Comparison of ENCODE assay signal across 8 mouse cellular contexts in the genomic region with DNA sequence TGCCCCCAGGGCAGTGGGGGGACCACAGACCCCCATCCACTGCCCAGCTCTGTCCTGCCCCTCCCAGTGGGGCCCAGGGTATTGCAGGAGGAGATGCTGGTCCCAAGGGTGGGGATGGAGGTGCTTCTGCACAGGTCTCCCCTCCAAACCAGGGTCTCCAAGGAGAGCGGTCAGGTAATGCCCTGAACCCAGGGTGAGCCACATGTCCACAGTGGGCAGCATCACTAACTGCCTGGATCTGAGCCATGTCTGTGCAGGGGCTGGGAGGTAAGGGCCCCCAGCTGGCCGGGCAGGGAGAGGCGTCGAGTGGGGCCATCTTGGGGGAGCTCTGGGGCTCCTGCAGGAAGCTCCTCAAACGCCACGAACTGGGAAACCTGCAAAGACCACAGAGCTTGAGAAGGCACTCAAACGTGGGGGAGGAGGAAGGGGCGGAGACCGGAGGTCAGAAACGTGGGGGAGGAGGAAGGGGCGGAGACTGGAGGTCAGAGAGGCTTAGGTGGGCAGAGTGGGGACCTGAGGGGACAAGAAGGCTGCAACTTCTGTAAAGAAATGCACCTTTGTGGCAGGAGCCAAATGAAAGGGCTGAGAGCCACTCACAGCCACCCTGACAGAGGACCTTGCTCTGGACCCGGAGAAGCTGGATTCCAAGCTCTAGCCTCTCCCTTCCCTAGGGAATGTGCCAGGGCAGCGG. TPM values are rescaled to one million over a fixed set of nuclear protein-coding genes. Genes with fewer than 3 reads are reported as not detected.
DNase-seq lines count a peak whose midpoint lies in the region; ATAC-seq and TF ChIP-seq lines count a peak whose summit lies in the region.

No protein-coding gene starts in this region.

- 0 out of 2 replicates have a peak overlapping the region, but pooled peaks have one; percentile 53 for H3K9ac ChIP-seq in heart, embryonic 13.5 days
- no peak overlapping the region for H3K9ac ChIP-seq in embryonic facial prominence, embryonic 15.5 days

- ATAC-seq in heart, embryonic 13.5 days (ENCODE audit: extremely low read depth, insufficient number of reproducible peaks, low FRiP score, low TSS enrichment) = peak; percentile 26; the same call in 1 of the 2 replicates
- ATAC-seq in embryonic facial prominence, embryonic 15.5 days (ENCODE audit: insufficient number of reproducible peaks, low FRiP score, low TSS enrichment, low read depth) = no peak
- ATAC-seq in megakaryocyte-erythroid progenitor cell, adult 5-6 weeks (replicated peaks; ENCODE audit: low FRiP score, low TSS enrichment, poor library complexity, severe bottlenecking) = 0 out of 2 replicates have a peak, but pooled peaks have one; percentile 17

- H3ac ChIP-seq in C2C12 (ENCODE audit: control insufficient read depth, insufficient read length, low read depth) = peak overlapping the region; percentile 46

- H3K27ac ChIP-seq in heart, embryonic 13.5 days (replicated peaks) = peak overlapping the region; percentile 82
- peak overlapping the region; percentile 65; the same call in 1 of the 2 replicates for H3K27ac ChIP-seq in embryonic facial prominence, embryonic 15.5 days (replicated peaks)

- peaks cover 11% of the 10 kb centered on the region; the same call in 1 of the 2 replicates for H3K27me3 ChIP-seq in heart, embryonic 13.5 days (replicated peaks)
- no peaks in the 10 kb centered on the region for H3K27me3 ChIP-seq in C2C12 (ENCODE audit: control insufficient read depth, insufficient read depth, insufficient read length)
- H3K27me3 ChIP-seq in embryonic facial prominence, embryonic 15.5 days = peaks cover 13% of the 10 kb centered on the region

- no peaks in the 10 kb centered on the region for H3K9me3 ChIP-seq in heart, embryonic 13.5 days
- H3K9me3 ChIP-seq in embryonic facial prominence, embryonic 15.5 days (replicated peaks) = no peaks in the 10 kb centered on the region

- H3K4me2 ChIP-seq in heart, embryonic 13.5 days = peak overlapping the region; percentile 40
- H3K4me2 ChIP-seq in embryonic facial prominence, embryonic 15.5 days (replicated peaks) = peak overlapping the region; percentile 38

- no peak for DNase-seq in heart, adult 9 months (ENCODE audit: low spot score in 2 of 2)
- no peak for DNase-seq in urinary bladder, postnatal 10 days (ENCODE audit: low spot score)
- no peak for DNase-seq in left cerebral cortex, postnatal 4 days
- DNase-seq in layer of hippocampus, postnatal 36 days = no peak

- TF ChIP-seq CTCF in C2C12 (IDR thresholded peaks at IDR 0.05; ENCODE audit: control insufficient read depth, insufficient read depth, insufficient read length) = no peak

- WGBS in heart, embryonic 13.5 days = 18% methylated on average over 13 of the region's 13 CpGs
- WGBS in embryonic facial prominence, embryonic 15.5 days = 12% methylated on average over 13 of the region's 13 CpGs

- no peaks in the 10 kb centered on the region for H3K79me3 ChIP-seq in C2C12 (ENCODE audit: low read depth)

- H3K36me3 ChIP-seq in heart, embryonic 13.5 days = peaks cover 66% of the 10 kb centered on the region
- H3K36me3 ChIP-seq in C2C12 (ENCODE audit: control insufficient read depth, insufficient read depth) = no peaks in the 10 kb centered on the region
- no peaks in the 10 kb centered on the region for H3K36me3 ChIP-seq in embryonic facial prominence, embryonic 15.5 days

- intact Hi-C loops in left cerebral cortex, postnatal 4 days (cut with DNase I) = no loop called here

- no peak overlapping the region for H3K4me3 ChIP-seq in heart, embryonic 13.5 days
- peak overlapping the region; percentile 12 for H3K4me3 ChIP-seq in C2C12 (ENCODE audit: insufficient read depth, poor library complexity, severe bottlenecking)
- peak overlapping the region; percentile 29 for H3K4me3 ChIP-seq in embryonic facial prominence, embryonic 15.5 days (replicated peaks)

- H3K79me2 ChIP-seq in C2C12 (ENCODE audit: control insufficient read depth, insufficient read depth) = no peaks in the 10 kb centered on the region

- peaks cover 42% of the 10 kb centered on the region for H3K4me1 ChIP-seq in heart, embryonic 13.5 days
- peaks cover 23% of the 10 kb centered on the region for H3K4me1 ChIP-seq in embryonic facial prominence, embryonic 15.5 days

TF ChIP-seq in C2C12, 6 proteins besides CTCF, POLR2A, EP300 and RAD21:
- no peak for TF ChIP-seq FOSL1 (IDR thresholded peaks at IDR 0.05; ENCODE audit: insufficient read depth, low read length, poor library complexity, severe bottlenecking)
- TF ChIP-seq MYOG (IDR thresholded peaks at IDR 0.05; ENCODE audit: control insufficient read depth, extremely low read depth, insufficient read length) = no peak
- TF ChIP-seq MAX (IDR thresholded peaks at IDR 0.05) = no peak
- no peak for TF ChIP-seq MYOD1 (IDR thresholded peaks at IDR 0.05; ENCODE audit: control insufficient read depth, insufficient read length, low read depth)
- TF ChIP-seq CEBPB (IDR thresholded peaks at IDR 0.05; ENCODE audit: low read depth) = no peak
- TF ChIP-seq USF1 (IDR thresholded peaks at IDR 0.05; ENCODE audit: low read depth) = no peak

RNA-seq across cellular contexts. Expression of a gene that starts 31.5 kb away (rescaled TPM):
- 24.4 and 26.2 TPM in 2 replicates for polyA plus RNA-seq in heart, embryonic 13.5 days (2015; fragmentation: Nextera tagmentation; extraction: Ambion mirVana)
- polyA plus RNA-seq in C2C12 (2012; fragmentation: generic; extraction: Trizol) = 3.1 TPM
- polyA plus RNA-seq in embryonic facial prominence, embryonic 15.5 days (2015; fragmentation: Nextera tagmentation; extraction: Ambion mirVana) = 4.8 and 5.1 TPM in 2 replicates
- 1.2 TPM in 1 of 2 replicates, not detected in the other for total RNA-seq in megakaryocyte-erythroid progenitor cell, adult 5-6 weeks (2014; fragmentation: Nextera tagmentation)
- total RNA-seq in megakaryocyte-erythroid progenitor cell, adult 5-6 weeks (2017) = not detected in 2 replicates
- total RNA-seq in left cerebral cortex, postnatal 4 days (2021) = 10 to 100 TPM; 16.4 to 21.2 TPM
- total RNA-seq in layer of hippocampus, postnatal 36 days (2021) = 10 to 100 TPM; 21.3 to 23.7 TPM

RNA-seq across cellular contexts. Expression of a gene that starts 44.7 kb away (rescaled TPM):
- 34.0 and 35.0 TPM in 2 replicates for polyA plus RNA-seq in heart, embryonic 13.5 days (2015; fragmentation: Nextera tagmentation; extraction: Ambion mirVana)
- 0.13 TPM for polyA plus RNA-seq in C2C12 (2012; fragmentation: generic; extraction: Trizol)
- polyA plus RNA-seq in embryonic facial prominence, embryonic 15.5 days (2015; fragmentation: Nextera tagmentation; extraction: Ambion mirVana) = 6.5 and 6.9 TPM in 2 replicates
- not detected in 2 replicates for total RNA-seq in megakaryocyte-erythroid progenitor cell, adult 5-6 weeks (2014; fragmentation: Nextera tagmentation)
- total RNA-seq in megakaryocyte-erythroid progenitor cell, adult 5-6 weeks (2017) = 0.23 TPM in 1 of 2 replicates, not detected in the other
- total RNA-seq in left cerebral cortex, postnatal 4 days (2021) = 10 to 100 TPM; 10.0 to 10.2 TPM
- 1 to 10 TPM; 6.1 to 6.4 TPM for total RNA-seq in layer of hippocampus, postnatal 36 days (2021)

Comparison
In these comparisons a context has a peak if more than half of its experiments do, and no peak if none do; other contexts are left out.
1. RNA of a gene that starts 31.5 kb away (total RNA-seq): 21.3 to 23.7 TPM in layer of hippocampus, postnatal 36 days and 16.4 to 21.2 TPM in left cerebral cortex, postnatal 4 days; 1.2 TPM in megakaryocyte-erythroid progenitor cell, adult 5-6 weeks; every median in the first group is over 4 times any median in the second.
2. RNA of a gene that starts 44.7 kb away (total RNA-seq): 10.0 to 10.2 TPM in left cerebral cortex, postnatal 4 days and 6.1 to 6.4 TPM in layer of hippocampus, postnatal 36 days; 0.23 TPM in megakaryocyte-erythroid progenitor cell, adult 5-6 weeks; every median in the first group is over 4 times any median in the second.